Mouse (Mus musculus) embryonic facial prominence, embryonic 13.5 days (tissue): Measurements from ENCODE around the gene Fscn1. TPM values are rescaled to one million over a fixed set of nuclear protein-coding genes. Genes with fewer than 3 reads are reported as not detected.
A peak's percentile ranks its signal among the peaks of the same experiment; 100 is the strongest.

Source experiments
- ATAC-seq: fragments of 200-750 bp; cut with Nextera tagmentation; 2 replicates; pipeline ENCODE4 v1.8.0; 2017; ENCODE audit warnings: low read depth; ENCODE audit not compliant: insufficient number of reproducible peaks, insufficient read depth, low FRiP score, low TSS enrichment
- H3K27ac ChIP-seq: fragments of 300-500 bp; sonication (generic); 2 replicates; pipeline ENCODE4 v1.5.1; 2015; ENCODE audit warnings: moderate library complexity, mild to moderate bottlenecking, inconsistent platforms
- H3K27me3 ChIP-seq: fragments of 300-500 bp; sonication (generic); 2 replicates; pipeline ENCODE4 v1.6.1; 2015; ENCODE audit warnings: mild to moderate bottlenecking, inconsistent platforms
- H3K36me3 ChIP-seq: fragments of 300-500 bp; sonication (generic); 2 replicates; pipeline ENCODE4 v1.6.1; 2015; ENCODE audit warnings: mild to moderate bottlenecking, inconsistent platforms
- H3K4me1 ChIP-seq: fragments of 300-500 bp; sonication (generic); 2 replicates; pipeline ENCODE4 v1.6.1; 2015; ENCODE audit warnings: inconsistent platforms
- H3K4me2 ChIP-seq: fragments of 300-500 bp; sonication (generic); 2 replicates; pipeline ENCODE4 v1.6.1; 2015; ENCODE audit warnings: moderate library complexity, mild to moderate bottlenecking, inconsistent platforms
- H3K4me3 ChIP-seq: fragments of 300-500 bp; sonication (generic); 2 replicates; pipeline ENCODE4 v1.5.1; 2015; ENCODE audit warnings: mild to moderate bottlenecking, inconsistent platforms
- H3K9ac ChIP-seq: fragments of 300-500 bp; sonication (generic); 2 replicates; pipeline ENCODE4 v1.6.1; 2015; ENCODE audit warnings: mild to moderate bottlenecking, inconsistent platforms
- H3K9me3 ChIP-seq: fragments of 300-500 bp; sonication (generic); 2 replicates; pipeline ENCODE4 v1.6.1; 2016; ENCODE audit warnings: inconsistent platforms
- WGBS: fragments of 180-500 bp; shearing (Covaris S2); methylation state at CpG from one replicate; pipeline ENCODE4 v1.1.7; 2015; ENCODE audit warnings: mixed read lengths; 5-methylcytosine and 5-hydroxymethylcytosine counted together
- polyA plus RNA-seq: library from polyadenylated mRNA; unstranded; fragments of >200 nt; fragmentation: Nextera tagmentation; extraction: Ambion mirVana; gene quantifications from 2 replicates; pipeline ENCODE4 v1.2.1, GENCODE M21; 2015

Fscn1 gene
- polyA plus RNA-seq, 1 experiment from 2014 or later: 392 TPM

GRCm38 (mm10) chr5:142924336-142924959 is 35.7 kb upstream of the Fscn1 start:
- Histone ChIP-seq H3K9me3 (no peaks in the 10 kb centered on the region), H3K4me2 (no peak overlapping the region), H3K36me3 (no peaks in the 10 kb centered on the region), H3K9ac (no peak overlapping the region), H3K4me3 (no peak overlapping the region), H3K27ac (no peak overlapping the region), H3K4me1 (peaks cover 31% of the 10 kb centered on the region), H3K27me3 (no peaks in the 10 kb centered on the region)
- ATAC-seq: no peak
- 79% methylated on average over 12 of the region's 12 CpGs for WGBS

GRCm38 (mm10) chr5:142926204-142926939 is 33.8 kb upstream of the Fscn1 start:
- no peak overlapping the region for H3K4me2 ChIP-seq
- 19% methylated on average over 13 of the region's 13 CpGs for WGBS
- H3K36me3 ChIP-seq: no peaks in the 10 kb centered on the region
- H3K27me3 ChIP-seq: no peaks in the 10 kb centered on the region
- peak overlapping the region; percentile 28; the same call in 1 of the 2 replicates for H3K27ac ChIP-seq
- H3K4me3 ChIP-seq: no peak overlapping the region
- peaks cover 23% of the 10 kb centered on the region for H3K4me1 ChIP-seq
- 0 out of 2 replicates have a peak overlapping the region, but pooled peaks have one; percentile 32 for H3K9ac ChIP-seq
- no peaks in the 10 kb centered on the region for H3K9me3 ChIP-seq
- no peak for ATAC-seq

DNA sequence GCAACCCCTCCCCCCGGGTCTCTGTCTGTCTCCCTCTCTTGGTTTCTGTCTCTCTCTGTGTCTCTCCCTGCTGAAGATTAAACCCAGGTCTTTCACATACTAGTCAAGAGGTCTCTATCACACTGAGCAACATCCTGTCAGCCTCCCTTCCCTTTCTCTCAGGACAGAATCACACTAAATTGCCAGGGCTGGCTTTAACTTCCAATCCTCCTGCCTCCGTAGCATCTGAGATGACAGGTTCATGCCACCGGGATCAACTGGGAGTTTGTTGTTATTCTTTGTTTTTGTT is 33.3 kb upstream of the Fscn1 start:
- Histone ChIP-seq H3K4me3 (no peak overlapping the region), H3K27ac (0 out of 2 replicates have a peak overlapping the region, but pooled peaks have one; percentile 28), H3K4me2 (no peak overlapping the region), H3K36me3 (no peaks in the 10 kb centered on the region), H3K9me3 (no peaks in the 10 kb centered on the region), H3K9ac (no peak overlapping the region), H3K4me1 (peaks cover 21% of the 10 kb centered on the region), H3K27me3 (no peaks in the 10 kb centered on the region)
- ATAC-seq: no peak
- 27% methylated on average over 3 of the region's 3 CpGs for WGBS

DNA sequence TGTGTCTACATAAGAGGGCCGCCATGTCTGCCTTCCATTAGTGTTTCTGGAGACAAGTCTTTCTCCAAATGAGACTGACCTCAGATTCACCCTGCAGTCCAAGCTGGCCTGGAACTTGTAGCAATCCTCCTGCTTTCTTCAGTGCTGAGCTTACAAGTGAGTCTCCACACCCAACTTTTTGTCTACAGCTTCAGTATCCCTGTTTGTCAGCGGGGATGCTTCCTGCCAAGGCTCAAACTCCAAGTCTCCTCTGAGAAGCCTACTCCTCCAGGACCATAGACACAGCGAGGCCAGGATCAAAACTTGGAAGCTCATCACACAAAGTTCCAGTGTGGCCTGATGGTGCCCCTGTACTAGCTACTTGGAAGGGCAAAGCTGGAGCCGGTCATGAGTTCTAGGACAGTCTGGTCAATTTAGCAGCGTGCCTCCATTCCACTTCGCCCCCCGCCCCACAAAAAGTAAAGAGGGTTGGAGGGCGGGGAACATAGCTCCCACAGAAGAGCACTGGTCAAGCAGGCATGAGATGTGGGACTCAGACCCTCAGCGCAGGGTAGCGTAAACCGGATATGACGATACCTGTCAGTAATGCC is 32.7 kb upstream of the Fscn1 start:
- WGBS: 92% methylated on average over 12 of the region's 12 CpGs
- Histone ChIP-seq H3K27ac (no peak overlapping the region), H3K9ac (0 out of 2 replicates have a peak overlapping the region, but pooled peaks have one; percentile 6), H3K9me3 (no peaks in the 10 kb centered on the region), H3K4me3 (no peak overlapping the region), H3K27me3 (no peaks in the 10 kb centered on the region), H3K4me1 (peaks cover 26% of the 10 kb centered on the region), H3K36me3 (no peaks in the 10 kb centered on the region), H3K4me2 (no peak overlapping the region)
- no peak for ATAC-seq

DNA sequence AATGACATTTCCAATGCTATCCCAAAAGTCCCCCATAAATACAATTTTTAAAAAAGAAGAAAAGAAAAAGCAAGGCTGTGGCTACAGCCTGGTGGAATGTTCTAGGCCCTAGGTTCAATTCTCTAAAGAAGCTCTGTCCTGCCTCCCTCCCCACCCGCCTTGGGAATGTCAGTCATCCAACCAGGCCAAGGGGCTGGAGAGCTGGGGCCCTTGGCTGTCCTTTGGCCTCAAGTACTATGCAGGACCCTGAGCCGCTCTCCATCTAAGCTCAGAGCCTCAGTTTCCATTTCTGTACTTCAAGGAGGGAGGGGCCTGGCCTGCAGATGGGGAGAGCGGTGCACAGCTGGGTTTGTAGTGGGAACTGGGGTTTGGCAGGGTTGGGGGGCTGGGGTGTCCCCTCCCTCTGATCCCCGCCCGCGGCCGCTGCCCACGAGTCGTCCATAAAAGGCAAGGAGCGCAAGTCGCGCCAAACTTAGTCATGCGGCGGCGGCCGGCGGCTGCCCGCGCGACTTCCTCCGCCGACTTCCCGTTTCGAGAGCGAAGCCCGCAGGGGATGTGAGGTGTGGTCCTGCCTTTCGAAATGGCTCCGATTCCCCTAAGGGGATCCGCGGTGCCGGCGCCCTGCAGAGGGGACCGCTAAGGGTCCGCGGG is 31.3 kb upstream of the Fscn1 start:
- H3K9me3 ChIP-seq: no peaks in the 10 kb centered on the region
- no peaks in the 10 kb centered on the region for H3K27me3 ChIP-seq
- H3K36me3 ChIP-seq: no peaks in the 10 kb centered on the region
- ATAC-seq: no peak
- H3K4me3 ChIP-seq: peak overlapping the region; percentile 47
- H3K4me1 ChIP-seq: peaks cover 27% of the 10 kb centered on the region
- H3K9ac ChIP-seq: peak overlapping the region; percentile 75
- peak overlapping the region; percentile 66 for H3K27ac ChIP-seq
- peak overlapping the region; percentile 76 for H3K4me2 ChIP-seq
- 3% methylated on average over 35 of the region's 35 CpGs for WGBS

DNA sequence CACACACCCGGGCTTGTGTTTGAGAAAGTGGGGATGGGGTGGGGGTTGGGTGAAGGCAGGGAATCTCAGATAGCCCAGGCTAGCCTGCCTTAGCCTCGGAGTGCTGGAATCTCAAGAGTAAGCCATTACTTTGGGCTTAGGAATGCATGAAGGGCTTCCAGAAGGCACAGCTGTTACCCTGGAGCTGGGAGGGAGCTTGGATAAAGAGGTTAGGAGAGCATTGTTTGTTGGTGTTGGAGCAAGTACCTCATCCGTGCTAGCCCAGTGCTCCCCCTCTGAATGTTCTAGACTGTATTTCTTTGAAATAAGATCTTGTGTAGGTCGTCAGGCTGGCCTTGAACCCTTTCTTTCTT is 30.8 kb upstream of the Fscn1 start:
- H3K4me3 ChIP-seq: peak overlapping the region; percentile 47
- H3K36me3 ChIP-seq: no peaks in the 10 kb centered on the region
- no peaks in the 10 kb centered on the region for H3K27me3 ChIP-seq
- H3K4me1 ChIP-seq: peaks cover 27% of the 10 kb centered on the region
- peak overlapping the region; percentile 75 for H3K9ac ChIP-seq
- peak overlapping the region; percentile 66 for H3K27ac ChIP-seq
- no peaks in the 10 kb centered on the region for H3K9me3 ChIP-seq
- WGBS: 9% methylated on average over 4 of the region's 4 CpGs
- peak overlapping the region; percentile 76 for H3K4me2 ChIP-seq
- ATAC-seq: no peak

- no peak overlapping the region for H3K27ac ChIP-seq
- no peaks in the 10 kb centered on the region for H3K9me3 ChIP-seq
- no peak overlapping the region for H3K4me2 ChIP-seq
- no peak overlapping the region for H3K9ac ChIP-seq
- no peak for ATAC-seq
- no peak overlapping the region for H3K4me3 ChIP-seq
- WGBS: 78% methylated on average over 9 of the region's 9 CpGs
- peaks cover 28% of the 10 kb centered on the region for H3K4me1 ChIP-seq
- no peaks in the 10 kb centered on the region for H3K27me3 ChIP-seq
- no peaks in the 10 kb centered on the region for H3K36me3 ChIP-seq
Observed at GRCm38 (mm10) chr5:142931241-142931745, 28.9 kb upstream of the Fscn1 start.

GRCm38 (mm10) chr5:142932084-142932685 is 28.0 kb upstream of the Fscn1 start:
- no peak overlapping the region for H3K9ac ChIP-seq
- no peak overlapping the region for H3K4me3 ChIP-seq
- no peaks in the 10 kb centered on the region for H3K9me3 ChIP-seq
- peak overlapping the region; percentile 9; the same call in 1 of the 2 replicates for H3K4me2 ChIP-seq
- H3K4me1 ChIP-seq: peaks cover 23% of the 10 kb centered on the region
- ATAC-seq: no peak
- peak overlapping the region; percentile 44; the same call in 1 of the 2 replicates for H3K27ac ChIP-seq
- no peaks in the 10 kb centered on the region for H3K36me3 ChIP-seq
- 26% methylated on average over 9 of the region's 9 CpGs for WGBS
- H3K27me3 ChIP-seq: no peaks in the 10 kb centered on the region

DNA sequence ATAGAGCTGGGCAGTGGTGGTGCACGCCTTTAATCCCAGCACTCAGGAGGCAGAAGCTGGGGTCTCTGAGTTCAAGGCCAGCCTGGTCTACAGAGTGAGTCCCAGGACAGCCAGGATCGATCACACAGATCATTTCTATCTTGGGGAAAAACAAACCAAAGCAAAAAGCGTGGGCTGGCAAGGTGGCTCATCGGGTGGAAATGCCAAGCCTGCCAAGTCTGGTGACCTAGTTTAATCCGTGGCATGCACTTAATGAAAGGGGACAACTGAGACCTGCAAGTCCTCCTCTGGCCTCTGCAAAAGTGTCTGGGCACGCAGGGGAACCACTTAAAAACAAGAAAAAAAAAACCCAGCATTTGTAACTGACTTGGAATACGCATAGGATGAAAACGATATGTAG is 27.4 kb upstream of the Fscn1 start:
- Histone ChIP-seq H3K27ac (no peak overlapping the region), H3K9ac (no peak overlapping the region), H3K27me3 (no peaks in the 10 kb centered on the region), H3K9me3 (no peaks in the 10 kb centered on the region), H3K4me2 (no peak overlapping the region), H3K4me3 (no peak overlapping the region), H3K36me3 (no peaks in the 10 kb centered on the region), H3K4me1 (peaks cover 22% of the 10 kb centered on the region)
- WGBS: 75% methylated on average over 8 of the region's 8 CpGs
- no peak for ATAC-seq

DNA sequence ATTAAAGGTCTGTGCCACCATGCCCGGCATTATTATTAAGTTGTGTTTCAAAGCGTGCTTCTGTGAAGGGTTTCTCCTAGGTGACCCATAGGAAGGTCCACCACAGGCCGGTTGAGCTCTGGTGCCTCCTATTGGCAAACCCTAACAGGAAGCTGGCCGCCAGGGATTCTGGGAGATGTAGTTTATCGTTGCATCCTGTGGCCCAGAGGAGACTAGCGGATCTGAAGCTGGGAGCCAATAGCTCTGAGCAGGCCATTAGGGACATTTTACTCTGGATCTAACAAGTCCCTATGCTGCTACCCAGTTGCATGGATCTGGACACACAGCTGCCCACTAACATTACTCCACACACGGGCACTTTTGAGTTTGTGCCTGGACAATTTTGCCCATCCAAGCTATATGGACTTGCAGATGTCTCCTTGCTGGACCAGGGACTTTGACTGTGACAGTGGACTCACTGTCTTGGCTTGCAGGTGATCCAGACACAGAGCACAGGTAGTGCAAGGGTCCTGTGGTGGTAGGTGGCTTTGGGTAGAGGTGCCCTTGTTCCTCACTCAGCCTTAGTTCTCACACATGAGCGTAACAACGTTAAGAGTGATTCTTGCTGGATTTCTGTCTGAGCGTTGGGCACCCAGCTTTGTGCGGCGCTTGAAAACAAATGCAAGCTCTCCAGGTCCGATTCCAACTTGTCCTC is 24.4 kb upstream of the Fscn1 start:
- H3K4me1 ChIP-seq: peaks cover 20% of the 10 kb centered on the region
- 21% methylated on average over 13 of the region's 13 CpGs for WGBS
- H3K4me3 ChIP-seq: peak overlapping the region; percentile 20
- no peak for ATAC-seq
- peak overlapping the region; percentile 67 for H3K9ac ChIP-seq
- no peaks in the 10 kb centered on the region for H3K9me3 ChIP-seq
- peak overlapping the region; percentile 17; the same call in 1 of the 2 replicates for H3K27ac ChIP-seq
- H3K4me2 ChIP-seq: peak overlapping the region; percentile 53
- no peaks in the 10 kb centered on the region for H3K27me3 ChIP-seq
- no peaks in the 10 kb centered on the region for H3K36me3 ChIP-seq

DNA sequence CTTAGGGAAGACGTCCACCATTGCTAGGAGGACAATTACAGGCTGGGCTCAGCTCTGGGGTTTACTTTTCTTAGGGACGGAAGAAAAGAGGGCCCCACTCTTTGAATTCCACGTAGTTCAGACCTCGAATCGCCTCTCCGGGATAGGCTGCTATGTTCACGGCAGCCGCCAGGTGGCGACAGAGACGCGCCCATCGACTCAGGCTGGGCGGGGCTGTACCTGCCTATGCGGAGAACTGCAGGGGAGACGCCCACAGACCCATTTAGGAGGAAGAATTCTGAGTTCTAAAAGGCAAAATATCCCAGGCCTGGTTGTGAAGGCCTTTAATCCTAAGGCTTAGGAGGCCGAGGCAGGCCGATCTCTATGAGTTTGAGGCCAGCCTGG is 23.8 kb upstream of the Fscn1 start:
- 4% methylated on average over 17 of the region's 17 CpGs for WGBS
- Histone ChIP-seq H3K27ac (0 out of 2 replicates have a peak overlapping the region, but pooled peaks have one; percentile 17), H3K4me3 (peak overlapping the region; percentile 20)

More for the DNA sequence above, 23.8 kb upstream of the Fscn1 start:
- Histone ChIP-seq H3K27me3 (no peaks in the 10 kb centered on the region), H3K36me3 (no peaks in the 10 kb centered on the region), H3K4me2 (peak overlapping the region; percentile 53), H3K4me1 (peaks cover 20% of the 10 kb centered on the region), H3K9me3 (no peaks in the 10 kb centered on the region), H3K9ac (peak overlapping the region; percentile 67)
- no peak for ATAC-seq
